Comparison of ENCODE assay signal across 26 mouse cellular contexts in genomic region chr16:90851621-90852334, GRCm38 (mm10). TPM values are rescaled to one million over a fixed set of nuclear protein-coding genes. Genes with fewer than 3 reads are reported as not detected.
"Had no signal": no experiment of that assay in that cellular context is flagged by ENCODE, and none has a peak within 500 bp of the region (broad histone marks: within the 10 kb centered on the region; RNA-seq: fewer than 3 reads in every experiment).

No protein-coding gene starts in this region.

- H3K4me1 ChIP-seq: midbrain, embryonic 15.5 days; neural tube, embryonic 12.5 days had no signal

- H3K27me3 ChIP-seq: limb, embryonic 15.5 days; midbrain, embryonic 15.5 days; neural tube, embryonic 15.5 days had no signal

- H3K27ac ChIP-seq: kidney, postnatal 0 days; layer of hippocampus, adult 2 months; left cerebral cortex, adult 2 months; limb, embryonic 15.5 days; liver, embryonic 14.5 days; macrophage; midbrain, embryonic 12.5 days; midbrain, embryonic 15.5 days; neural tube, embryonic 12.5 days; neural tube, embryonic 15.5 days; stomach, postnatal 0 days had no signal

- H3K9me3 ChIP-seq: limb, embryonic 15.5 days; midbrain, embryonic 12.5 days; midbrain, embryonic 15.5 days; neural tube, embryonic 12.5 days; neural tube, embryonic 15.5 days had no signal

- H3K36me3 ChIP-seq: limb, embryonic 15.5 days; midbrain, embryonic 12.5 days; midbrain, embryonic 15.5 days; neural tube, embryonic 12.5 days; neural tube, embryonic 15.5 days had no signal

- H3K9ac ChIP-seq: limb, embryonic 15.5 days; liver, embryonic 14.5 days; liver, postnatal 0 days; lung, embryonic 14.5 days; midbrain, embryonic 12.5 days; midbrain, embryonic 15.5 days; neural tube, embryonic 12.5 days; neural tube, embryonic 15.5 days had no signal

- H3K4me3 ChIP-seq: layer of hippocampus, adult 2 months; left cerebral cortex, adult 2 months; limb, embryonic 15.5 days; midbrain, embryonic 12.5 days; midbrain, embryonic 15.5 days; neural tube, embryonic 12.5 days; neural tube, embryonic 15.5 days had no signal

- ATAC-seq: liver, postnatal 0 days; lung, postnatal 0 days; midbrain, embryonic 15.5 days had no signal

- H3K4me2 ChIP-seq: limb, embryonic 15.5 days; liver, embryonic 11.5 days; lung, embryonic 14.5 days; midbrain, embryonic 12.5 days; midbrain, embryonic 15.5 days; neural tube, embryonic 12.5 days; neural tube, embryonic 15.5 days had no signal

- DNase-seq: kidney, adult 2 months; kidney, postnatal 25 days; layer of hippocampus, adult 9-11 months; layer of hippocampus, postnatal 36 days; left cerebral cortex, postnatal 4 days; liver, postnatal 0 days; lung, embryonic 14.5 days; right cerebral cortex, adult 18-20 months; right cerebral cortex, postnatal 14 days; right cerebral cortex, postnatal 4 days; thymus, adult 2 months; thymus, postnatal 14 days; thymus, postnatal 4 days had no signal

RNA-seq across cellular contexts. Expression of gene Eva1c, which starts 25.3 kb away (rescaled TPM):
- polyA plus RNA-seq: macrophage had no signal
